Mouse (Mus musculus) cortical plate, adult 2 months (tissue): ENCODE results near the gene Plin1. TPM values are rescaled to one million over a fixed set of nuclear protein-coding genes. Genes with fewer than 3 reads are reported as not detected.

Source experiments
- H3K27ac ChIP-seq: fragments of 200-500 bp; 2 replicates; pipeline ENCODE4 v1.5.1; 2012; ENCODE audit warnings: low read length, control low read depth, inconsistent platforms; ENCODE audit not compliant: insufficient read depth
- H3K4me1 ChIP-seq: fragments of 200-500 bp; 2 replicates; pipeline ENCODE4 v1.6.1; 2011; ENCODE audit warnings: low read length; ENCODE audit not compliant: control insufficient read depth, insufficient read depth
- H3K4me3 ChIP-seq: fragments of 200-500 bp; 2 replicates; pipeline ENCODE4 v1.5.1; 2011; ENCODE audit warnings: mild to moderate bottlenecking, low read length, control low read depth; ENCODE audit not compliant: insufficient read depth
- CTCF ChIP-seq: fragments of 200-500 bp; IDR thresholded peaks from 2 replicates; pipeline ENCODE4 v1.5.1; 2011; ENCODE audit warnings: mild to moderate bottlenecking, control low read depth, low read length; ENCODE audit not compliant: insufficient read depth; ENCODE audit errors: extremely low read depth
- POLR2A ChIP-seq: fragments of 200-500 bp; IDR thresholded peaks from 2 replicates; pipeline ENCODE4 v1.6.1; 2011; ENCODE audit warnings: mild to moderate bottlenecking, low read length, control low read depth; ENCODE audit not compliant: insufficient read depth; ENCODE audit errors: extremely low read depth
- polyA plus RNA-seq: library from polyadenylated mRNA; depleted of rRNA; stranded (reverse); fragments of >200 nt; gene quantifications from 2 replicates; pipeline ENCODE4 v1.2.3, GENCODE M21; 2012; rRNA removed

The Plin1 gene
- polyA plus RNA-seq, 1 experiment: not detected

DNA sequence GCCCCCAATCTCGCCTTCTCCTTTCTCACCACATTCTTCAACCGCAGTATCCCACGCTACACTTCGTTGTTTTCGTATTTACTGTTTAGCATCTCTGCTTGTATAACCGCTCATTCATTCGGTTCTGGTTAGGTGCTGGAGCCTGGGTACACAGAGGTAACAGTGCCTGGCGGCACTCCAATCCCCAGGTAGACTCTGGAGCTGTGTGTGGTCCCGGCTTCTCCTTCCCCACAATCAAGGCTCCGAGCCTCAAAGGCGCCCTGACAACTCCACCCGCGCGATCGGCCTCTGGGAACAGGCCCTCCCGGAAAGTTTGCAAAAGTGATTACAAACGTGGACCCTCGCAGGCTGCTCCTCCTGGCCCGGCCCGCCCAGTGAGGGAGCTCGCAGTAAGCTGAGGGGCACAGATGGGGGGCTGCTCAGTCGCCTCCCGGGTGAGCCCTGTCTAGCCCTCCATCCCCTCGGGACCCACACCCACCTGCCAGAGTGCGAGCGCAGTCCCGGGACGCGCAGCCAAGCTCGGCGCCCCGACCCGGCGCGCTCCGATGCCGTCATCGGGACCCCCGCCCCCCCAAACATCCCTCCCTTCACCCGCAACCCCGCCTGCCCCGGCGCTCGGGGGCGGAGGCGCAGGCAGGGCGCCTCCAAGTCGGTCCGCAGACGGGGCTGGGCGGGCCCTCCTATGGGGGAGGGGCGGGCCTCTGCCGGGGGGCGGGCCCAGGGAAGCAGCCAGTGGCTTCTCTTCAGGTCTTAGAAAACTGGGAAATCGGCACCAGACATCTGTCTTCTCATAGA is 17.3 kb downstream of the Plin1 start, which contains the start of gene Kif7:
TSS of gene Kif7 (minus strand) at position 534 of the 795 bp plus-strand sequence.
- Histone ChIP-seq H3K4me1 (no peaks in the 10 kb centered on the region), H3K4me3 (peak within 1 kb of the TSS; percentile 39), H3K27ac (no peak within 1 kb of the TSS)
- no peak for TF ChIP-seq CTCF
- no peak for TF ChIP-seq POLR2A

- Histone ChIP-seq H3K4me3 (peak overlapping the region; percentile 57), H3K4me1 (no peaks in the 10 kb centered on the region), H3K27ac (no peak overlapping the region)
- no peak for TF ChIP-seq CTCF
- no peak for TF ChIP-seq POLR2A
These were observed 21.9 kb downstream of the Plin1 start for GRCm38 (mm10) chr7:79710831-79711230.

- TF ChIP-seq CTCF (no peak), POLR2A (peak; percentile 52; the same call in 1 of the 2 replicates)
- Histone ChIP-seq H3K4me3 (peak overlapping the region; percentile 57), H3K27ac (no peak overlapping the region), H3K4me1 (no peaks in the 10 kb centered on the region)
These were observed 22.5 kb downstream of the Plin1 start for GRCm38 (mm10) chr7:79710130-79710607.

- H3K4me3 ChIP-seq: no peak overlapping the region
- H3K4me1 ChIP-seq: no peaks in the 10 kb centered on the region
- no peak overlapping the region for H3K27ac ChIP-seq
- TF ChIP-seq CTCF: no peak
- TF ChIP-seq POLR2A: no peak
These were observed 27.5 kb downstream of the Plin1 start for GRCm38 (mm10) chr7:79705210-79705609.

GRCm38 (mm10) chr7:79702755-79703154 is 29.9 kb downstream of the Plin1 start:
- TF ChIP-seq CTCF (no peak), POLR2A (no peak)
- H3K4me3 ChIP-seq: no peak overlapping the region
- H3K27ac ChIP-seq: no peak overlapping the region
- H3K4me1 ChIP-seq: no peaks in the 10 kb centered on the region

GRCm38 (mm10) chr7:79696495-79696894 is 36.2 kb downstream of the Plin1 start:
- no peak for TF ChIP-seq POLR2A
- TF ChIP-seq CTCF: no peak
- Histone ChIP-seq H3K27ac (no peak overlapping the region), H3K4me3 (no peak overlapping the region), H3K4me1 (no peaks in the 10 kb centered on the region)

- TF ChIP-seq CTCF: no peak
- TF ChIP-seq POLR2A: no peak
- Histone ChIP-seq H3K27ac (no peak overlapping the region), H3K4me3 (no peak overlapping the region), H3K4me1 (no peaks in the 10 kb centered on the region)
These were observed 52.5 kb downstream of the Plin1 start for GRCm38 (mm10) chr7:79680231-79680630.

GRCm38 (mm10) chr7:79679186-79679585 is 53.5 kb downstream of the Plin1 start:
- no peak overlapping the region for H3K27ac ChIP-seq
- no peak for TF ChIP-seq POLR2A
- TF ChIP-seq CTCF: no peak
- no peaks in the 10 kb centered on the region for H3K4me1 ChIP-seq
- no peak overlapping the region for H3K4me3 ChIP-seq

DNA sequence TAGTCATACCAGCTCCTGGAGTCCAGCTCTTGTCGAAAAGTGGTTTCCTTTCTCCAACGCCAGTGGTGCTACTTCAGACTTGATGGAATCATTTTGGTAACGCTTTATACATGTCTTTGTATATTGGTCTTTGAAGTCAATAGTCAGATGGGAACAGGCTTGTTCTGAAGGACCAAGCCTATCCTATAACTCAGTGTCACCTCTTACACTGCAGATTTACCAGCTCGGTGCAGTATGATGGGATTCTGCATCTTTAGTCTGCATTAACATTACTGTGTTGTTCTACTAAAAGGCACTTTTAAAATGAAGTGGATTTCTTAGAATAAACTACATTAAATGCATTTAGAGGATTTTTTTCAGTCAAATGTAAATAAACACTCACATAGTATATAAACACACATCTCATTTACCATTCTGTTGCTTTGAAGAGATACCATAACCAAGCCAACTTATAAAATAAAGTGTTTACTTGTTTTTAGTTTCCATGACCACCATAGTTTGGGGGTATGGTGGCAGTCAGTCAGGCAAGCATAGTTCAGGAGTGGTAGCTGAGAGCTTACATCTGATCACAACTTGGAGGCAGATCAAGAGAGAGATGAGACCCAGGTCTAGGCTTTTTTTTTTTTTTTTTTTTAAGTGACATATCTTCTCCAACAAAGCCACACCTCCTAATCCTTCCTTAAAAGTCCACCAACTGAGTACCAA is 61.7 kb downstream of the Plin1 start:
- TF ChIP-seq POLR2A (no peak), CTCF (no peak)
- Histone ChIP-seq H3K4me1 (no peaks in the 10 kb centered on the region), H3K4me3 (no peak overlapping the region), H3K27ac (no peak overlapping the region)

Other genes with a start within 250 kb of the Plin1 start
- 0.38 and 0.59 TPM in 2 replicates for gene Rhcg, start 115.2 kb downstream of the Plin1 start, polyA plus RNA-seq
- gene Ticrr, start 72.7 kb downstream of the Plin1 start, polyA plus RNA-seq: 0.06 and 0.08 TPM in 2 replicates
- gene Kif7, start 17.2 kb downstream of the Plin1 start, polyA plus RNA-seq: 1.5 TPM in 2 replicates
- gene Pex11a, start 10.2 kb upstream of the Plin1 start, polyA plus RNA-seq: 11.4 and 12.4 TPM in 2 replicates
- 0.15 and 0.48 TPM in 2 replicates for gene Wdr93, start 10.3 kb upstream of the Plin1 start, polyA plus RNA-seq
- gene Mesp1, start 60.9 kb upstream of the Plin1 start, polyA plus RNA-seq: 0.08 and 0.19 TPM in 2 replicates
- gene Mesp2, start 77.8 kb upstream of the Plin1 start, polyA plus RNA-seq: 0.91 and 0.98 TPM in 2 replicates
- gene Anpep, start 128.2 kb upstream of the Plin1 start, polyA plus RNA-seq: 4.7 and 5.6 TPM in 2 replicates
- 39.2 and 42.2 TPM in 2 replicates for gene Ap3s2, start 187.7 kb upstream of the Plin1 start, polyA plus RNA-seq
- gene Arpin, start 202.5 kb upstream of the Plin1 start, polyA plus RNA-seq: 13.8 and 14.8 TPM in 2 replicates